Mouse (Mus musculus) macrophage (primary cell): ENCODE data around the gene Chrna10. TPM values are rescaled to one million over a fixed set of nuclear protein-coding genes. Genes with fewer than 3 reads are reported as not detected.

Source experiments
- H3K27ac ChIP-seq: fragments of 350-480 bp; formaldehyde crosslinking; 2 replicates; pipeline ENCODE4 v1.9.0; 2021
- H3K36me3 ChIP-seq: fragments of 350-480 bp; formaldehyde crosslinking; 2 replicates; pipeline ENCODE4 v1.9.0; 2021; ENCODE audit errors: inconsistent target
- H3K4me3 ChIP-seq: fragments of 350-480 bp; formaldehyde crosslinking; 2 replicates; pipeline ENCODE4 v1.9.0; 2021; ENCODE audit errors: inconsistent target
- H3K79me2 ChIP-seq: fragments of 350-480 bp; formaldehyde crosslinking; 2 replicates; pipeline ENCODE4 v1.9.0; 2021; ENCODE audit errors: inconsistent target
- WGBS: methylation state at CpG from one replicate; pipeline ENCODE4 v1.1.7; 2026; ENCODE audit warnings: inconsistent platforms; ENCODE audit not compliant: missing documents; 5-methylcytosine and 5-hydroxymethylcytosine counted together
- polyA plus RNA-seq: library from polyadenylated mRNA; stranded (reverse); fragments of 250-400 nt; gene quantifications from 3 replicates; pipeline ENCODE4 v1.2.4, GENCODE M21; 2018; ENCODE audit warnings: inconsistent platforms

The Chrna10 gene
- polyA plus RNA-seq, 1 experiment from 2014 or later, result not detected

- 4% methylated on average over 9 of the region's 9 CpGs for WGBS
- Histone ChIP-seq H3K27ac (peak overlapping the region; percentile 78), H3K4me3 (peak overlapping the region; percentile 86), H3K79me2 (peaks cover 63% of the 10 kb centered on the region), H3K36me3 (0 out of 2 replicates have a peak, but pooled peaks cover 1% of the 10 kb centered on the region)
Measured at GRCm38 (mm10) chr7:102064655-102065045, 52.0 kb downstream of the Chrna10 start.

DNA sequence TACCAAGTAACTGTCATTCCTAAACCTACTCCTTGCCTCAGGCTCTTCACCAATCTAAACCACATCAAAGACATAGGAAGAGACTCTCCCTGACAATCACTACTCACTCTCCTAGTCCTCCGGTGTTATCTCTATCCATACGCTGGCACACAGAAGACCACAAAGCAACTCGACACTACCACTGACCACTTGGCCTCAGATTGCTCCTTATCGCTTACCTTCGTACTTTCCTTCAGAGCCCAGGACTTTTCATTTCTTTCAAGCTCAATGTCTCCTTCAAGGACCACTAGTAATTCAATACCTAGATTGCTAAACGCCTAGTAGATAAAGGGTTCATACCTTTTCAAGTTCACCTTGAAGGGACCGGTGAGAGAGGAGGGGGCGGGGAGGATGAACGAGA is 52.7 kb downstream of the Chrna10 start:
- peaks cover 71% of the 10 kb centered on the region for H3K79me2 ChIP-seq
- H3K4me3 ChIP-seq, result no peak overlapping the region; the same call in 1 of the 2 replicates
- WGBS, result 85% methylated on average over 9 of the region's 9 CpGs
- H3K36me3 ChIP-seq, result 0 out of 2 replicates have a peak, but pooled peaks cover 7% of the 10 kb centered on the region
- H3K27ac ChIP-seq, result no peak overlapping the region

DNA sequence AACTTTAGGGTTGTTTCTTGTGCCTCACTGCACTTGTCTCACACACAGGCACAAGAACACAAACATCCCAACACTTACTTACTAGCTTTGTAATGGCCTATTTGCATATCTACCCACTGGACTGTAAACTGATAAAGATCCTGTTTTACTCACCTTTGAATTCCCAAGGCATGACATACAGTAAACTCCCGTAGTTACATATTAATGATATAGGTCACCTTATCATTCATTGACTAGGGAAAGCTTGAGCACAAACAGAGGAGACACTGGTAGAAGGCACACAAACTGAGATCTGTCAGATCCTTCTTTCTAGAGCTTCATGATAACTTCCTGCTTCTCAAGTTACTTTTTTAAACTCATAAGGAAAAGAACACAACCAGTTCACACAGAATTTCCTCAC is 54.4 kb downstream of the Chrna10 start:
- Histone ChIP-seq H3K27ac (no peak overlapping the region), H3K4me3 (no peak overlapping the region), H3K36me3 (0 out of 2 replicates have a peak, but pooled peaks cover 7% of the 10 kb centered on the region), H3K79me2 (peaks cover 77% of the 10 kb centered on the region)
- 90% methylated on average over 1 of the region's 1 CpGs for WGBS

- Histone ChIP-seq H3K27ac (no peak overlapping the region), H3K79me2 (peaks cover 70% of the 10 kb centered on the region), H3K4me3 (no peak overlapping the region), H3K36me3 (0 out of 2 replicates have a peak, but pooled peaks cover 7% of the 10 kb centered on the region)
- WGBS, result 97% methylated on average over 3 of the region's 3 CpGs
Measured at GRCm38 (mm10) chr7:102061353-102061752, 55.3 kb downstream of the Chrna10 start.

Other genes with a start within 250 kb of the Chrna10 start
- 0.50 to 0.59 TPM in 2 of 3 replicates, not detected in the other for gene Folr1, start 246.0 kb downstream of the Chrna10 start, polyA plus RNA-seq
- gene Lamtor1, start 210.9 kb downstream of the Chrna10 start, polyA plus RNA-seq, result 249 to 321 TPM (median 295 TPM) in 3 replicates
- gene Tomt, start 210.5 kb downstream of the Chrna10 start, polyA plus RNA-seq, result 0.09 to 0.23 TPM (median 0.21 TPM) in 3 replicates
- gene Lrrc51, start 182.9 kb downstream of the Chrna10 start, polyA plus RNA-seq, result 1.2 to 2.8 TPM (median 2.0 TPM) in 3 replicates
- gene Numa1, start 182.7 kb downstream of the Chrna10 start, polyA plus RNA-seq, result 61.1 to 130 TPM (median 82.9 TPM) in 3 replicates
- gene Il18bp, start 98.1 kb downstream of the Chrna10 start, polyA plus RNA-seq, result 56.7 to 120 TPM (median 96.3 TPM) in 3 replicates
- gene Rnf121, start 51.4 kb downstream of the Chrna10 start, polyA plus RNA-seq, result 17.9 to 24.1 TPM (median 19.6 TPM) in 3 replicates
- 9.5 to 11.5 TPM (median 11.5 TPM) in 3 replicates for gene Xndc1, start 51.3 kb downstream of the Chrna10 start, polyA plus RNA-seq
- 0.07 to 0.19 TPM in 2 of 3 replicates, not detected in the other for gene Xntrpc, start 51.1 kb downstream of the Chrna10 start, polyA plus RNA-seq
- gene Trpc2, start 33.7 kb downstream of the Chrna10 start, polyA plus RNA-seq, result 0.13 TPM in 1 of 3 replicates, not detected in the others
- not detected in 3 replicates for gene Art1, start 15.1 kb downstream of the Chrna10 start, polyA plus RNA-seq
- not detected in 3 replicates for gene Art5, start 7.3 kb downstream of the Chrna10 start, polyA plus RNA-seq
- gene Nup98, start 93.3 kb upstream of the Chrna10 start, polyA plus RNA-seq, result 30.0 to 31.7 TPM (median 30.9 TPM) in 3 replicates
- 35.9 to 98.6 TPM (median 72.6 TPM) in 3 replicates for gene Pgap2, start 93.4 kb upstream of the Chrna10 start, polyA plus RNA-seq
- 307 to 396 TPM (median 393 TPM) in 3 replicates for gene Rhog, start 139.2 kb upstream of the Chrna10 start, polyA plus RNA-seq
- gene Stim1, start 151.0 kb upstream of the Chrna10 start, polyA plus RNA-seq, result 32.9 to 38.1 TPM (median 35.0 TPM) in 3 replicates